Mouse (Mus musculus) intestine, embryonic 16.5 days (tissue): ENCODE results near the gene Evl. TPM values are rescaled to one million over a fixed set of nuclear protein-coding genes. Genes with fewer than 3 reads are reported as not detected.

Source experiments
- ATAC-seq: fragments of 200-750 bp; cut with Nextera tagmentation; 2 replicates; pipeline ENCODE4 v1.8.0; 2017; ENCODE audit warnings: moderate TSS enrichment, moderate library complexity
- H3K27ac ChIP-seq: fragments of 300-500 bp; sonication (generic); 2 replicates; pipeline ENCODE4 v1.5.1; 2014; ENCODE audit warnings: mild to moderate bottlenecking, low read length
- H3K27me3 ChIP-seq: fragments of 300-500 bp; sonication (generic); replicated peaks from 2 replicates; pipeline ENCODE4 v1.6.1; 2014; ENCODE audit warnings: low read length, control low read depth, mixed read lengths; ENCODE audit not compliant: control insufficient read depth, insufficient read depth
- H3K36me3 ChIP-seq: fragments of 300-500 bp; sonication (generic); 2 replicates; pipeline ENCODE4 v1.6.1; 2014; ENCODE audit warnings: low read length, control low read depth; ENCODE audit not compliant: control insufficient read depth, insufficient read depth
- H3K4me1 ChIP-seq: fragments of 300-500 bp; sonication (generic); 2 replicates; pipeline ENCODE4 v1.6.1; 2014; ENCODE audit warnings: low read length, control low read depth, mixed read lengths; ENCODE audit not compliant: control insufficient read depth, insufficient read depth
- H3K4me2 ChIP-seq: fragments of 300-500 bp; sonication (generic); 2 replicates; pipeline ENCODE4 v1.6.1; 2014; ENCODE audit warnings: low read depth, low read length, control low read depth
- H3K4me3 ChIP-seq: fragments of 300-500 bp; sonication (generic); 2 replicates; pipeline ENCODE4 v1.5.1; 2014; ENCODE audit warnings: mild to moderate bottlenecking, low read length
- H3K9ac ChIP-seq: fragments of 300-500 bp; sonication (generic); 2 replicates; pipeline ENCODE4 v1.6.1; 2014; ENCODE audit warnings: low read depth, low read length
- H3K9me3 ChIP-seq: fragments of 300-500 bp; sonication (generic); 2 replicates; pipeline ENCODE4 v1.6.1; 2016; ENCODE audit warnings: low read length, control low read depth; ENCODE audit not compliant: control insufficient read depth
- WGBS: fragments of 180-500 bp; shearing (Covaris S2); extraction: QIAGEN DNeasy Blood & Tissue Kit; methylation state at CpG from one replicate; pipeline ENCODE4 v1.1.7; 2014; 5-methylcytosine and 5-hydroxymethylcytosine counted together
- polyA plus RNA-seq: library from polyadenylated mRNA; unstranded; fragments of >200 nt; fragmentation: Nextera tagmentation; extraction: Ambion mirVana; gene quantifications from 2 replicates; pipeline ENCODE4 v1.2.1, GENCODE M21; 2015

Evl gene
- polyA plus RNA-seq, 1 experiment from 2014 or later, result 23.7 TPM

GRCm38 (mm10) chr12:108653358-108654335, 99.1 kb downstream of the Evl start:
- peak overlapping the region; percentile 17; the same call in 1 of the 2 replicates for H3K27ac ChIP-seq
- H3K4me1 ChIP-seq, result no peaks in the 10 kb centered on the region
- H3K9ac ChIP-seq, result no peak overlapping the region
- H3K4me2 ChIP-seq, result no peak overlapping the region
- ATAC-seq, result peak; percentile 73
- H3K4me3 ChIP-seq, result no peak overlapping the region
- no peaks in the 10 kb centered on the region; the same call in 1 of the 2 replicates for H3K36me3 ChIP-seq
- WGBS, result 72% methylated on average over 11 of the region's 11 CpGs
- H3K9me3 ChIP-seq, result no peaks in the 10 kb centered on the region
- H3K27me3 ChIP-seq, result no peaks in the 10 kb centered on the region

DNA sequence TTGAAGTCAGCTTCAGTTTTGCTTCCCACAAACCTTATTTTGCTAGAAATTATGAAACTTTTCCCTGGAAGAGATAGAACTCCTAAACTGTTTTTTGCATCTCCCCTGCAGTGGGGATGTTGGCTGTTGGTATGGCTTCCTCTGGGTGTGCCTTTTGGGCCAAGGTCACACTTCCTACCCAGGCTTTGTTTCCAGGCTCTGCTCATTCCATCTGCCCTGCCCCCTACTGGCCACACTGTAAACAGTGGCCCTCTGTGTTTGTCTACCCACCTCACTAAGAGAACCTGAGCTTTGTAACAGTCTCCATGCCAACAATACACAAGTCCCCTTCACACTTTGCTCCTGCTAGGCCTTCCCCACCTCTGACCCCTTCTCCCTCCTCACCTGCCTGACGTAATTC, 102.8 kb downstream of the Evl start:
- ATAC-seq, result peak; percentile 45; the same call in 1 of the 2 replicates
- Histone ChIP-seq H3K4me2 (no peak overlapping the region), H3K36me3 (no peaks in the 10 kb centered on the region), H3K9ac (no peak overlapping the region), H3K4me1 (no peaks in the 10 kb centered on the region), H3K9me3 (no peaks in the 10 kb centered on the region), H3K4me3 (no peak overlapping the region), H3K27ac (no peak overlapping the region), H3K27me3 (no peaks in the 10 kb centered on the region)
- 84% methylated on average over 1 of the region's 1 CpGs for WGBS

- Histone ChIP-seq H3K27ac (no peak overlapping the region), H3K36me3 (no peaks in the 10 kb centered on the region)
- 0 out of 2 replicates have a peak, but pooled peaks have one; percentile 27 for ATAC-seq
These were observed 114.2 kb downstream of the Evl start for GRCm38 (mm10) chr12:108668606-108669235.

DNA sequence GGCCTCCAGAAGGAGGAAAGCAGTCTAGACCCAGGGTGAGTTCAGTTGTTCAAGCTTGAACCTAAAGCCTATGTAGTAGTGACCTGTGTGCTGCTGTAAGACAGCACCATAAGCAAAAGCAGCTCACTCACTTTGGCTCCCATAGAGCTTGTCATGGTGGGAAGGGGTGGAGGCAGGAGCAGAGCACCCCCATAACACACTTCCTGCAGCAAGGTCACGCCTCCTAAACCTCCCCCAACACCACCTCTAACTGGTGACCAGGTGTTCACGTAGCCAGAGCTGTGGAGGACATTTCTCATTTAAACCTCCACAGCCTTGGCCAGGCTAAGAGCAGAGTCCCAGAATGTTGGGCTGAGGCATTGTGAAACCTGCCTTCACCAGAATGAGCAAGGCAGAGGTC, 117.0 kb downstream of the Evl start:
- Histone ChIP-seq H3K27me3 (no peaks in the 10 kb centered on the region), H3K9me3 (no peaks in the 10 kb centered on the region), H3K9ac (no peak overlapping the region), H3K4me1 (peaks cover 2% of the 10 kb centered on the region; the same call in 1 of the 2 replicates), H3K4me2 (no peak overlapping the region), H3K4me3 (no peak overlapping the region), H3K27ac (no peak overlapping the region), H3K36me3 (no peaks in the 10 kb centered on the region)
- no peak for ATAC-seq
- WGBS, result 92% methylated on average over 2 of the region's 2 CpGs

More at GRCm38 (mm10) chr12:108668606-108669235, 114.2 kb downstream of the Evl start:
- Histone ChIP-seq H3K9me3 (no peaks in the 10 kb centered on the region), H3K4me2 (no peak overlapping the region), H3K4me3 (no peak overlapping the region), H3K4me1 (no peaks in the 10 kb centered on the region), H3K9ac (no peak overlapping the region), H3K27me3 (no peaks in the 10 kb centered on the region)
- WGBS, result 68% methylated on average over 8 of the region's 8 CpGs

DNA sequence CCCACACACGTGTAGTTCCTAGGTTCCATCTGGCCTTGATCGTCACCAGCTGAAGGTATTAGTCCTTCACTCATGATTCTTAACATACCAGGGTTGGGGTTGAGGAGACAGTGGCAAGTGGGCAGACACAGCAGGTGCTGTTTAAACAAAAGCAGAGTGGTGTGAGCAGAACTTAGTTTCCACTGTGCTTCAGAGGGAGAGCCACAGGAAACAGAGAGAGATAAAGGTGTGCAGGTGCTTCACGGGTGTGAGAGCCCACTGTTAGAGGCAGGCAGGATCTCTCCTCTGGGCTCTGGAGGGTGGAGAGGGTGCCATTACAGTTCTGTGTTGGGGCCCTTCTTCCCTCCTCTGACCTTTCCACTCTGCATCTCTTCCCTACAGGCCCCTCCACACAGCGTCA, 118.4 kb downstream of the Evl start:
- Histone ChIP-seq H3K36me3 (peaks cover 5% of the 10 kb centered on the region; the same call in 1 of the 2 replicates), H3K9ac (no peak overlapping the region)

DNA sequence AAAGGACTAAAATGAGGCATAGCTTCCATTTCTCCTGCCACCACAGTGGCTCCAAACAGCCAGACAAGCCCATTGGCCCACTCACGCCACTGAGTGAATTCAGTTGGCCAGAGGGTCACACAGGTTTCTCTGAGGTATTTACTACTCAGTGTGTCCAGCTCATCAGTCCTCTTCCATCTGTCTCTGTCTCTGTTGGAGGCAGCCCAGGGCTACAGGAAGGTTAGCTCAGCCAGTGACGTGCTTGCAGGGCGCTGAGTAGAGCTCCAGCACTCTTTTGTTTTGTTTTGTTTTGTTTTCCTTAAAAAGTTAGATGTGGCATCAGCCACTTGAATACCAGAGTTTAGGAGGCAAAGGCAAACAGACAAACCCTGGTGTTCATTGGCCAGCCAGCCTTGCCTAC, 119.0 kb downstream of the Evl start:
- Histone ChIP-seq H3K27ac (no peak overlapping the region), H3K4me2 (no peak overlapping the region), H3K27me3 (no peaks in the 10 kb centered on the region), H3K9ac (no peak overlapping the region), H3K4me3 (no peak overlapping the region), H3K9me3 (no peaks in the 10 kb centered on the region), H3K4me1 (peaks cover 2% of the 10 kb centered on the region; the same call in 1 of the 2 replicates), H3K36me3 (peaks cover 5% of the 10 kb centered on the region; the same call in 1 of the 2 replicates)
- 89% methylated on average over 3 of the region's 3 CpGs for WGBS
- ATAC-seq, result no peak

More for the DNA sequence above, 118.4 kb downstream of the Evl start:
- Histone ChIP-seq H3K4me3 (no peak overlapping the region), H3K27me3 (no peaks in the 10 kb centered on the region), H3K27ac (no peak overlapping the region), H3K4me2 (no peak overlapping the region), H3K4me1 (peaks cover 2% of the 10 kb centered on the region; the same call in 1 of the 2 replicates), H3K9me3 (no peaks in the 10 kb centered on the region)
- WGBS, result 87% methylated on average over 4 of the region's 4 CpGs
- no peak for ATAC-seq

DNA sequence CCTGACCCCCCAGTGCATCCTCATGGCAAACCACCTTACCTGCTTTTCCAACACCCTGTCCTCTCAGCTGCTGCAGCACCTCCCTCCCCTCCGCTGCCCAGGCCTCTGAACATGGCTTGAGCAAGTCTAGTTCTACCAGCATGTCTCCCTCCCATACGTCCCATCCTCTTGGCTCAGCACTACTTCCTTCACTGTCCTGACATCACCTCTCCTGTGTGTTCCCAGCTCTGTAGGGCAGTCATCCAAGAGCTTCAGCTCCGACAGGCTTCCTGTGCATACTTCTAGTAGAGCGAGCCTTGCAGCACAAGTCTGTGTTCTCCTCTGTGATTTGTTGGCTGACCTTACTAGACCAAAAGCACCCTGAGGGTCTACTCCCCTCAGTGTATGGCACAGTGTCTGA, 120.0 kb downstream of the Evl start:
- no peak overlapping the region for H3K9ac ChIP-seq
- H3K4me1 ChIP-seq, result peaks cover 2% of the 10 kb centered on the region; the same call in 1 of the 2 replicates
- H3K36me3 ChIP-seq, result peaks cover 5% of the 10 kb centered on the region; the same call in 1 of the 2 replicates
- no peak overlapping the region for H3K4me3 ChIP-seq
- no peak for ATAC-seq
- H3K27me3 ChIP-seq, result no peaks in the 10 kb centered on the region
- whole genome bisulfite sequencing, result 84% methylated on average over 4 of the region's 4 CpGs
- H3K9me3 ChIP-seq, result no peaks in the 10 kb centered on the region
- no peak overlapping the region for H3K27ac ChIP-seq
- H3K4me2 ChIP-seq, result no peak overlapping the region

DNA sequence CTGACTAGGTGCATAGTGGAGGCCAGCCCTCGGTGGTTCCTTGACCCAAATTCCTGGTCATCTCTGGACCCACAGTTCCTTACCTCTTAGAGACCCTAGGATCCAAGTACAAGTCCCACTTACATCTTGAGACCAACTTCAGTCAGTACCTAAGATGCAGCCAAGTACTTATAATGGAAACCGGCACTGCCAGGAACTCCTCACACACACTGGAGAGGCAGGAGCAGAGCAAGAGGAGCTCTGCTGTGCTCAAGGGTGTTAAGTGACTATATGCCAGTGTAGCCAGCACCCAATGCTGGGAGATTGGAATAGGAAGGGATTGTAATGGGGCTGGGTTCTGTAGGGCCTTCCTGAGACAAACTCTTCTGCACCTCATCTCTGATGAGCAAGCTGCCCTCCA, 120.4 kb downstream of the Evl start:
- Histone ChIP-seq H3K9me3 (no peaks in the 10 kb centered on the region), H3K27ac (no peak overlapping the region), H3K36me3 (peaks cover 5% of the 10 kb centered on the region; the same call in 1 of the 2 replicates), H3K27me3 (no peaks in the 10 kb centered on the region), H3K4me3 (no peak overlapping the region), H3K4me1 (peaks cover 2% of the 10 kb centered on the region; the same call in 1 of the 2 replicates), H3K4me2 (no peak overlapping the region), H3K9ac (no peak overlapping the region)
- no peak for ATAC-seq
- 86% methylated on average over 2 of the region's 2 CpGs for WGBS
